Mouse (Mus musculus) forebrain, postnatal 0 days (tissue): Measurements from ENCODE around the gene Wdr92. TPM values are rescaled to one million over a fixed set of nuclear protein-coding genes. Genes with fewer than 3 reads are reported as not detected.

ENCODE experiments used
- ATAC-seq: fragments of 200-750 bp; cut with Nextera tagmentation; 2 replicates; pipeline ENCODE4 v1.8.0; 2017; ENCODE audit warnings: mild to moderate bottlenecking, moderate library complexity
- DNase-seq: peaks from one replicate; pipeline ENCODE4 v3.0.0-alpha.2; 2015
- H3K27ac ChIP-seq: fragments of 300-500 bp; sonication (generic); 2 replicates; pipeline ENCODE4 v1.5.1; 2014; ENCODE audit warnings: low read depth, mild to moderate bottlenecking, antibody characterized with exemption, low read length, moderate library complexity, mixed read lengths
- H3K27me3 ChIP-seq: fragments of 300-500 bp; sonication (generic); 2 replicates; pipeline ENCODE4 v1.6.1; 2014; ENCODE audit warnings: mild to moderate bottlenecking, low read length, mixed read lengths; ENCODE audit not compliant: insufficient read depth
- H3K36me3 ChIP-seq: fragments of 300-500 bp; sonication (generic); 2 replicates; pipeline ENCODE4 v1.6.1; 2014; ENCODE audit warnings: mild to moderate bottlenecking, moderate library complexity; ENCODE audit not compliant: insufficient read depth
- H3K4me1 ChIP-seq: fragments of 300-500 bp; sonication (generic); 2 replicates; pipeline ENCODE4 v1.6.1; 2014; ENCODE audit warnings: antibody characterized with exemption; ENCODE audit not compliant: insufficient read depth
- H3K4me2 ChIP-seq: fragments of 300-500 bp; sonication (generic); 2 replicates; pipeline ENCODE4 v1.6.1; 2014; ENCODE audit warnings: low read depth, mild to moderate bottlenecking, moderate library complexity
- H3K4me3 ChIP-seq: fragments of 300-500 bp; sonication (generic); 2 replicates; pipeline ENCODE4 v1.5.1; 2014; ENCODE audit warnings: low read depth, low read length, mixed read lengths
- H3K9ac ChIP-seq: fragments of 300-500 bp; sonication (generic); 2 replicates; pipeline ENCODE4 v1.6.1; 2014; ENCODE audit warnings: mild to moderate bottlenecking
- H3K9me3 ChIP-seq: fragments of 300-500 bp; sonication (generic); 2 replicates; pipeline ENCODE4 v1.6.1; 2016; ENCODE audit warnings: low read length
- CTCF ChIP-seq: sonication (generic); IDR thresholded peaks from 2 replicates; pipeline ENCODE4 v1.5.1; 2016; ENCODE audit warnings: antibody characterized with exemption, control low read depth, low read depth
- WGBS: fragments of 180-500 bp; shearing (Covaris S2); extraction: QIAGEN DNeasy Blood & Tissue Kit; methylation state at CpG from one replicate; pipeline ENCODE4 v1.1.7; 2014; 5-methylcytosine and 5-hydroxymethylcytosine counted together
- polyA plus RNA-seq: library from polyadenylated mRNA; unstranded; fragments of >200 nt; fragmentation: Nextera tagmentation; extraction: Ambion mirVana; gene quantifications from 2 replicates; pipeline ENCODE4 v1.2.1, GENCODE M21; 2015
- total RNA-seq: library from RNA; depleted of rRNA; stranded (reverse); fragments of >200 nt; gene quantifications from 2 replicates; pipeline ENCODE4 v1.2.3, GENCODE M21; 2014

Wdr92 gene
- total and polyA plus RNA-seq, 2 experiments from 2014 or later: 11.9 to 13.0 TPM

DNA sequence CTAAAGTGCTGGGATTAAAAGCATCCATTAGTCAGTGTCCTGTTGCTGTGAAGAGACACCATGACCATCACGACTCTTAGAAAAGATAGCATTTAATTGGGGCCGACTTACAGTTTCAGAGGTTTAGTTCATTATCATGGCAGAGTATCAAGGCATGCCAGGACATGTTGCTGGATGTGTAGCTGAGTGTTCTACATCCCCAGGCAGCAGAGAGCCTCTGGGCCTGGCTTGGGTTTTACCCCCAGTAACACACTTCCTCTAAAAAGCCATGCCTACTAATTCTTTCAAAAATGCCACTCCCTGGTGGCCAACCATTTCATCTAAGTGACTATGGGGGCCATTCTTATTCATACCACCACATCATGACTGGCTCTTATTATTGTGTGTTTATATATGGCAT, 1.3 kb downstream of the Wdr92 start:
- WGBS: 94% methylated on average over 2 of the region's 2 CpGs
- no peak overlapping the region for H3K4me3 ChIP-seq

DNA sequence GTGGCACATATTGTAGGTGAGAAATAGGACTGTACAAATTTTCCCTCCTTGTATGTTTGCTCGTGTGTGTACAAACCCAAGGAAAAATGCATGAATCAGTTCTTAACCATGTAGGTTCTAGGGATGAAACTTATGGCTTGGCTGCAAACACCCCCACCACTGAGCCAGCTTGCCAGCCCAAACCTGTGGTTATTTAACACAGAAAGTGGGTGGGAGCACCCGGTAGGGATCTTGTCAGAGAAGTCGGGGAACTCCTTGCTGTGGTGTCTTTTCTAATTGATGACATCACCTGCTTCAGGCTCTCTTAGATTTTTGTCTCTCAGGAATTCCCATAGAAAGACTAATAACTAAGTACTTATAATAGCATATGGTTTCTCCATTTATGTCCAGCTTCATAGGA, 5.7 kb downstream of the Wdr92 start:
- WGBS: 80% methylated on average over 3 of the region's 3 CpGs
- Histone ChIP-seq H3K4me1 (no peaks in the 10 kb centered on the region), H3K4me2 (no peak overlapping the region), H3K9ac (no peak overlapping the region), H3K27me3 (no peaks in the 10 kb centered on the region), H3K27ac (no peak overlapping the region), H3K4me3 (no peak overlapping the region), H3K9me3 (no peaks in the 10 kb centered on the region), H3K36me3 (peaks cover 7% of the 10 kb centered on the region; the same call in 1 of the 2 replicates)
- TF ChIP-seq CTCF: no peak
- ATAC-seq (no peak), DNase-seq (no peak)

More for the DNA sequence above, 1.3 kb downstream of the Wdr92 start:
- DNase-seq (no peak), ATAC-seq (no peak)
- no peak overlapping the region for H3K9ac ChIP-seq
- H3K27ac ChIP-seq: no peak overlapping the region
- H3K27me3 ChIP-seq: no peaks in the 10 kb centered on the region
- H3K4me1 ChIP-seq: no peaks in the 10 kb centered on the region
- H3K4me2 ChIP-seq: no peak overlapping the region
- no peak for TF ChIP-seq CTCF
- H3K36me3 ChIP-seq: no peaks in the 10 kb centered on the region
- H3K9me3 ChIP-seq: no peaks in the 10 kb centered on the region

DNA sequence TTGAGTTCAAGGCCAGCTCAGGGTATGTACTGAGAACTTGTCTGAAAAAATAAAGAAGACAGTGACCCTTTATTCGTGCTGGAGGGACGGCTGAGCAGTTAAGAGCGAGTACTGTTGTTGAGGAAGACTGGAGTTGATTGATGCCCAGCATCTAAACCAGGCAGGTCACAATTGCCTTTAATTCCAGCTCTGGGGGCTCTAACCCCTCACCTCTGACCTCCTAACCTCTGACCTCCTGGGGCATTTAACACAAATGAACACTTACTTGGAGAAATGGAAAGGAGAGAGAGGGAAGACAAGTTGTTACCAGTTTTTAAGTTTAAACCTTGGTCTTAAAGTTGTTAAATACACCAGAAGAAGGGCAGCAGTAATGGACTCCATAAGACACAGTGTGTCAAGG, 6.9 kb downstream of the Wdr92 start:
- H3K9ac ChIP-seq: no peak overlapping the region
- no peaks in the 10 kb centered on the region for H3K9me3 ChIP-seq
- 65% methylated on average over 3 of the region's 3 CpGs for WGBS
- no peaks in the 10 kb centered on the region for H3K27me3 ChIP-seq
- no peak for TF ChIP-seq CTCF
- H3K4me3 ChIP-seq: no peak overlapping the region
- H3K4me1 ChIP-seq: no peaks in the 10 kb centered on the region
- DNase-seq (no peak), ATAC-seq (no peak)
- H3K36me3 ChIP-seq: peaks cover 7% of the 10 kb centered on the region; the same call in 1 of the 2 replicates
- no peak overlapping the region for H3K4me2 ChIP-seq
- H3K27ac ChIP-seq: no peak overlapping the region

DNA sequence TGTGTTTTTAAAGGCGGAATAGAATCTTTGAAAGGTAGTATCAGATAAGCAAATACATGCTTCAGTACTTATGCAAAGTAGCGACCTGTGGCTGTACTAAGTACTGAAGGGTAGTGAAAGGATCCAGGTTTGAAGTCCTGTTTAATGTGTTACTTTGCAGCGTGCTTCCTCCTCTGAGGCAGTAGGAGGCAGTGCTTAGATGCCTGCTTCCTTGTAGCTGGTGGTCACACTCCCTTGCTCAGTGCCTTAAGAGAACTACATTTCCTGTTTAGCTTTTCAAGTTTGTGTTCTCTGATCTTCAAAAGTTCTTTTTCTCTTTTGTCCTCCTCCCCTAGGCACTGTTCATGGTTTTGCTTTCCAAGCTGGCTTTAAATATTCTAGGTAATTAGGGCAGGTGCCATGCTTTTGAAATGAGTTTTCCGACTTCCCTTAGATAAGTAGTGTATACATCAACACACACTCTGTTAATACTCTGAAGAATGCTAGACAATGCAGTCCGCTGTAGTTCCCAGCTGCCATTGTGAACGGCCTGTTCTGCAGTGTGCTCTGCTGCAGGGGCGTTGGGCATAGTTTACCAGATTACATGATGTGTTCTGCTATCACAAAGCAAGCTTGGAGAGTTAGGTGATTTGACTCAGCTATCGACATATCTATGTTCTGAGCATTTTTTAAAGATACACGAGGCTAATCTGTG, 10.4 kb downstream of the Wdr92 start:
- Histone ChIP-seq H3K27ac (no peak overlapping the region), H3K4me1 (no peaks in the 10 kb centered on the region), H3K9me3 (no peaks in the 10 kb centered on the region), H3K27me3 (no peaks in the 10 kb centered on the region), H3K4me2 (no peak overlapping the region), H3K9ac (no peak overlapping the region), H3K36me3 (peaks cover 36% of the 10 kb centered on the region), H3K4me3 (no peak overlapping the region)
- no peak for DNase-seq
- 47% methylated on average over 9 of the region's 9 CpGs for WGBS
- TF ChIP-seq CTCF: peak; percentile 31
- ATAC-seq: no peak

DNA sequence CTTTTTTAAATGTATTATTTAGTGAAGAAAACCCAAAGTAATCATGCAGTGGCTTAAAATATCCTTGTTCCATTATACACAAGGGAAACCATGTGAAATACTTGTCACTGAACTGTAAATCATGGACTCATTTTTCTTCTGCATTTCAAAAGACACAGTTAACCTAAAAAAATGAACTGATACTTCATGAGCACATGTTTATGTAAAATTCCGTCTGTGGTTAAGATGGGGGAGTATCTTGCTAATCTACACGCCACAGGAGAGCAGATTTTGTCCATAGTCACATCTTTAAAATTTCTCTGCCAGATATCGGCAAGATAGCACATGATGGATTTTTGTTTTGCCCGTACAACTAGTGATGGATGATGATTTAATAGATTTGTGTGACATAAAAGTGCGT, 17.3 kb downstream of the Wdr92 start:
- TF ChIP-seq CTCF: no peak
- no peak for ATAC-seq
- no peak overlapping the region for H3K4me2 ChIP-seq
- no peak overlapping the region for H3K9ac ChIP-seq
- H3K4me1 ChIP-seq: no peaks in the 10 kb centered on the region
- H3K9me3 ChIP-seq: no peaks in the 10 kb centered on the region
- DNase-seq: no peak
- no peak overlapping the region for H3K4me3 ChIP-seq
- no peaks in the 10 kb centered on the region for H3K27me3 ChIP-seq
- no peak overlapping the region for H3K27ac ChIP-seq
- 94% methylated on average over 5 of the region's 5 CpGs for WGBS
- H3K36me3 ChIP-seq: peaks cover 59% of the 10 kb centered on the region

DNA sequence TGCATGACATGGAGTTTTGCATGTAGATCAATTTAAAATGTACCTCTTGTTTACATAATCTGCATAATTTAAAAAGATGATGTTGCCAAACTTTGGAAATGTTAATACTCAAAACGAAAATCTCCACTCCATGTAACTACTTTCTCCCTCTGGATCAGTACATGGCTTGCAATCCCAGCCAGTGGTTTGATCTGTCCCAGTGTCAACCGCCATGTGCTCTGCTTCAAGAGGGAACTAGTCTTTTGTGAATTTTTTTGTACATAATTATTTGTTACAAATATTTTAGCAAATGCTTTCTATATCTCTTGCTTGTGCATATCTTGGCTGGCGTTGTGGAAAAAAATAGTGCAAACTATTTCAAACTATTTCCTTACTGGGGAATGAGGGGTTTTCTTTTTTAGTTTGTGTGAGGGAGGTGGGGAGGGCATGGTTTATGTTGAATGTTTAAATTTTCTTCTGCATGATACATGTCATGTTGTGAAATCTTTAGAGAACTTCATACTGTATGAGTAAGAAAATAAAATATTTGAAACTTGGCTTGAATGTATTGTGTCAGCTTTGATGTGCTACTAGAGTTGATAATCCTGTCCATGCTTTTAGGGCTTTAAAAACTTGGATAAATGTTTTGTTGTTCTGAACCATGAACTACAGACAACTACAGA, 18.1 kb downstream of the Wdr92 start:
- WGBS: 90% methylated on average over 3 of the region's 3 CpGs
- no peak for TF ChIP-seq CTCF
- Histone ChIP-seq H3K4me2 (no peak overlapping the region), H3K9ac (no peak overlapping the region), H3K27me3 (no peaks in the 10 kb centered on the region), H3K27ac (no peak overlapping the region), H3K4me1 (no peaks in the 10 kb centered on the region), H3K9me3 (no peaks in the 10 kb centered on the region), H3K4me3 (no peak overlapping the region), H3K36me3 (peaks cover 54% of the 10 kb centered on the region)
- DNase-seq (no peak), ATAC-seq (no peak)

DNA sequence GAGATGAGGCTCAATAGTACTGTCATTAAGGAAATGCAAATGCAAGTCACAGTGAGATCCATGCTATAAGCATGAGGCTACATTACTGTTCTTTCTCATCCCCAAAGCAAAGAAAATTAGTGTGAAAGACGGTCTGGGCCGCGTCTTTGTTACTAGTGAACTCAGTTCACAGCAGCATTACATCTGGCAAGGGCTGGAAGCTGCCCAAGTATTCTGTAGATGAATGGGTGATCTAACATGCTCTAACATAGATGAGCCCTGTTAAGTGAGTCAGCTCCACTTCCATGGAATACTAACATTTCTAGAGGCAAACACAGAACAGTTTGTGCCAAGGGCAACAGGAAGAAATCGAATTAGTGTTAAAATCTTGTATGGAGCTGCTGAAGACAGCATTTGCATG, 19.0 kb downstream of the Wdr92 start:
- DNase-seq (no peak), ATAC-seq (0 out of 2 replicates have a peak, but pooled peaks have one; percentile 19)
- Histone ChIP-seq H3K9ac (no peak overlapping the region), H3K4me1 (no peaks in the 10 kb centered on the region), H3K27me3 (no peaks in the 10 kb centered on the region), H3K9me3 (no peaks in the 10 kb centered on the region), H3K4me3 (no peak overlapping the region), H3K36me3 (peaks cover 46% of the 10 kb centered on the region), H3K27ac (no peak overlapping the region), H3K4me2 (no peak overlapping the region)
- no peak for TF ChIP-seq CTCF
- 87% methylated on average over 4 of the region's 4 CpGs for WGBS
